Mouse (Mus musculus) limb, embryonic 14.5 days (tissue): ENCODE measurements around the gene Bricd5. TPM values are rescaled to one million over a fixed set of nuclear protein-coding genes. Genes with fewer than 3 reads are reported as not detected.

Source experiments
- ATAC-seq: fragments of 200-750 bp; cut with Nextera tagmentation; 2 replicates; pipeline ENCODE4 v1.8.0; 2017; ENCODE audit warnings: low read depth, moderate number of reproducible peaks, moderate TSS enrichment; ENCODE audit not compliant: low FRiP score
- DNase-seq: peaks from one replicate; pipeline ENCODE4 v3.0.0-alpha.2; 2015; ENCODE audit warnings: low spot score
- H3K27ac ChIP-seq: fragments of 300-500 bp; sonication (generic); replicated peaks from 2 replicates; pipeline ENCODE4 v1.5.1; 2014; ENCODE audit warnings: low read depth, mild to moderate bottlenecking, low read length, moderate library complexity, mixed read lengths
- H3K27me3 ChIP-seq: fragments of 300-500 bp; sonication (generic); 2 replicates; pipeline ENCODE4 v1.6.1; 2014; ENCODE audit warnings: low read length, mixed read lengths; ENCODE audit not compliant: control insufficient read depth, insufficient read depth
- H3K36me3 ChIP-seq: fragments of 300-500 bp; sonication (generic); 2 replicates; pipeline ENCODE4 v1.6.1; 2014; ENCODE audit warnings: mild to moderate bottlenecking, low read length, moderate library complexity, mixed read lengths; ENCODE audit not compliant: control insufficient read depth, insufficient read depth
- H3K4me1 ChIP-seq: fragments of 300-500 bp; sonication (generic); 2 replicates; pipeline ENCODE4 v1.6.1; 2014; ENCODE audit warnings: antibody characterized with exemption, low read length, mixed read lengths; ENCODE audit not compliant: control insufficient read depth, insufficient read depth
- H3K4me2 ChIP-seq: fragments of 300-500 bp; sonication (generic); replicated peaks from 2 replicates; pipeline ENCODE4 v1.6.1; 2014; ENCODE audit warnings: low read depth, mild to moderate bottlenecking, low read length, moderate library complexity; ENCODE audit not compliant: severe bottlenecking
- H3K4me3 ChIP-seq: fragments of 300-500 bp; sonication (generic); replicated peaks from 2 replicates; pipeline ENCODE4 v1.5.1; 2014; ENCODE audit warnings: low read length
- H3K9ac ChIP-seq: fragments of 300-500 bp; sonication (generic); 2 replicates; pipeline ENCODE4 v1.6.1; 2014; ENCODE audit warnings: mild to moderate bottlenecking, low read depth, low read length, moderate library complexity; ENCODE audit not compliant: severe bottlenecking
- H3K9me3 ChIP-seq: fragments of 300-500 bp; sonication (generic); 2 replicates; pipeline ENCODE4 v1.6.1; 2016; ENCODE audit warnings: low read length; ENCODE audit not compliant: control insufficient read depth
- POLR2A ChIP-seq: fragments of 200-500 bp; IDR thresholded peaks from 2 replicates; pipeline ENCODE4 v1.8.0; 2012; ENCODE audit warnings: inconsistent platforms, mild to moderate bottlenecking, moderate library complexity, borderline replicate concordance; ENCODE audit not compliant: insufficient read depth, insufficient read length; ENCODE audit errors: extremely low read depth
- WGBS: fragments of 180-500 bp; shearing (Covaris S2); extraction: QIAGEN DNeasy Blood & Tissue Kit; methylation state at CpG from one replicate; pipeline ENCODE4 v1.1.7; 2014; 5-methylcytosine and 5-hydroxymethylcytosine counted together
- polyA plus RNA-seq, 2 experiments: library from polyadenylated mRNA; depleted of rRNA in 1 of 2; stranded (reverse) in 1 of 2; unstranded in 1 of 2; fragments of >200 nt; fragmentation: Nextera tagmentation in 1 of 2; extraction: Ambion mirVana in 1 of 2; gene quantifications; 2 replicates each; pipeline versions ENCODE4 v1.2.1 to v1.2.3; 2012 to 2014

Gene Bricd5
- polyA plus RNA-seq, 2 experiments, result 0.89 TPM; not detected in 1

DNA sequence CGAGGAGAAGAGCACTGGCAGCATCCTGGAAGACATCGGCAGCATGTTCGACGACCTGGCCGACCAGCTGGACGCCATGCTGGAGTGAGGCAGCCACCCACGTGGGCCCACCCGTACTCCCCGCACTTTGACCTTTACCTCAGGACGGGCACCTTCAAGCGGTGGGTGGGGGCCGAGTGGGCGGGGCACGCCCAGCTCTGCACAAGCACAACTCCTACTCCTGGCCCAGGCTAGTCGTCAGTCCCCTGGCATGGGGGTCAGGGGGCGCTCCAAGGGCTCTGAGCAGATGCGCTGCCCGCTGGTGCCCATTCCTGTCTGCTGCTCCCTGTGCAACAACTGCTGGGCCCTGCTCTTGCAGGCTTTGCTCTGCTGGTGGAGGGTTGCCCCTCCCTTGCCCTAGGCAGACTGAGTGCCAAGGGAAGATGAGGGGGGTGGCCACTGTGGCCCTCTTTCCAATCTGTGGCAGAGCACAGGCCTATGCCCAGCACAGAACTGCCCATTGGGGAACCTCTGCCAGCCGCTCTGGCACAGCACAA lies 33.5 kb downstream of the Bricd5 start:
- H3K27ac ChIP-seq, result no peak overlapping the region
- TF ChIP-seq POLR2A, result no peak
- H3K4me2 ChIP-seq, result no peak overlapping the region
- H3K9ac ChIP-seq, result no peak overlapping the region
- no peak overlapping the region for H3K4me3 ChIP-seq
- no peaks in the 10 kb centered on the region for H3K27me3 ChIP-seq
- H3K9me3 ChIP-seq, result no peaks in the 10 kb centered on the region
- 48% methylated on average over 16 of the region's 19 CpGs for WGBS
- peaks cover 74% of the 10 kb centered on the region for H3K36me3 ChIP-seq
- no peak for DNase-seq
- H3K4me1 ChIP-seq, result no peaks in the 10 kb centered on the region
- ATAC-seq, result no peak

DNA sequence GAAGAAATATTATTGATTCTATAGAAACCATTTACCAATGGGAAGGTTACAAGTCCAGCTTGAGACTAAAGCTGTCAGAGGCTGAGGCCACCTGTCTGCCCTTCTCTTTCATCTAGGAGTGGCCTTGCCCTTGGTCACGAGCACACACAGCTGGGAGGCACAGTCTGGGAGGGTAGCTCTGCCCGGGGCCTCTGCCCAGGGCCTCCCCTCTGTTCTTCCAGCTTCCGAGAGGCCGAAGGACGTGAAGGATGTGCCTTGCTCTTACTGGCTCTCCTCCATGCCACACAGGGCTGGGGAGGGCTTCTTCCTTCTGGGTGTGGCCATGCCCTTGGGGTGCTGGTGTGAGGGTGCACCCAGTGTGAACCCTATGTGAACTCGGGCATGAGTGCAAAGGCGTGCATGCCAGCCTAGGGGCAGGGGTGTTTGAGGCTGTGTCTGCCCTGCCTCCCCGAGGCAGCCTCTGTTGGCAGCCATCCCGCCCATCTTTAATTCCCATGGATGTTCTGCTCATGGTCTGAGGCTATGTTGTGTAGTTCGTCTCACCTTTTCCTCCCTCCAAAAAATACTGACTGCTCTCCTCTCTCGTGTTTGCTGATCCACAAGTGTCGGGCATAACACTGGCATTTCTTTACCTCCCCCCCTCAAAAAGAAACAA lies 34.2 kb downstream of the Bricd5 start:
- 79% methylated on average over 12 of the region's 12 CpGs for WGBS
- no peak overlapping the region for H3K27ac ChIP-seq
- DNase-seq (no peak), ATAC-seq (no peak)
- H3K4me1 ChIP-seq, result no peaks in the 10 kb centered on the region
- H3K4me3 ChIP-seq, result no peak overlapping the region
- no peak for TF ChIP-seq POLR2A
- H3K36me3 ChIP-seq, result peaks cover 74% of the 10 kb centered on the region
- no peaks in the 10 kb centered on the region for H3K27me3 ChIP-seq
- H3K4me2 ChIP-seq, result no peak overlapping the region
- no peak overlapping the region for H3K9ac ChIP-seq
- no peaks in the 10 kb centered on the region for H3K9me3 ChIP-seq

DNA sequence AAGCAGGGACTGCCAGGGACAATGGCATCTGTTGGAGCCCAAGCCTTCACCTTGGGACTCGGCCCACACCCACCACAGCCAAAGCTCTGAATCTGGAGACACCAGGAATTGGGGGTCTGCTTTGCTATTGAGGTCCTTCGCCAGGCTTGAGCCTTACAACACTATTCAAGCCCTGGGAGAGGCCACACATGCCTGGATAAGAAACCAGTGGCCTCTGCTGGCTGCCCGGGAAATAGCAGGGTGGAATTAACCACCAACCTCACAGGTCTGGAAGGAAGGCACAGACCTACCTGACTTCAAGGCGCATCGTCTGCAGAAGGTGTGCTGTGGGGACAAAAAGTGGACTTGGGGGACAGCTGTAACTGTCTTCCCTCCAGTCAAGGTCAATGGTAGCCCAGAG lies 39.9 kb downstream of the Bricd5 start:
- 60% methylated on average over 5 of the region's 5 CpGs for WGBS
- Histone ChIP-seq H3K4me3 (no peak overlapping the region), H3K4me1 (no peaks in the 10 kb centered on the region), H3K36me3 (peaks cover 86% of the 10 kb centered on the region), H3K4me2 (no peak overlapping the region), H3K9me3 (no peaks in the 10 kb centered on the region), H3K27ac (no peak overlapping the region), H3K9ac (no peak overlapping the region), H3K27me3 (no peaks in the 10 kb centered on the region)
- ATAC-seq (peak; percentile 32; the same call in 1 of the 2 replicates), DNase-seq (peak; percentile 51)
- TF ChIP-seq POLR2A, result no peak

DNA sequence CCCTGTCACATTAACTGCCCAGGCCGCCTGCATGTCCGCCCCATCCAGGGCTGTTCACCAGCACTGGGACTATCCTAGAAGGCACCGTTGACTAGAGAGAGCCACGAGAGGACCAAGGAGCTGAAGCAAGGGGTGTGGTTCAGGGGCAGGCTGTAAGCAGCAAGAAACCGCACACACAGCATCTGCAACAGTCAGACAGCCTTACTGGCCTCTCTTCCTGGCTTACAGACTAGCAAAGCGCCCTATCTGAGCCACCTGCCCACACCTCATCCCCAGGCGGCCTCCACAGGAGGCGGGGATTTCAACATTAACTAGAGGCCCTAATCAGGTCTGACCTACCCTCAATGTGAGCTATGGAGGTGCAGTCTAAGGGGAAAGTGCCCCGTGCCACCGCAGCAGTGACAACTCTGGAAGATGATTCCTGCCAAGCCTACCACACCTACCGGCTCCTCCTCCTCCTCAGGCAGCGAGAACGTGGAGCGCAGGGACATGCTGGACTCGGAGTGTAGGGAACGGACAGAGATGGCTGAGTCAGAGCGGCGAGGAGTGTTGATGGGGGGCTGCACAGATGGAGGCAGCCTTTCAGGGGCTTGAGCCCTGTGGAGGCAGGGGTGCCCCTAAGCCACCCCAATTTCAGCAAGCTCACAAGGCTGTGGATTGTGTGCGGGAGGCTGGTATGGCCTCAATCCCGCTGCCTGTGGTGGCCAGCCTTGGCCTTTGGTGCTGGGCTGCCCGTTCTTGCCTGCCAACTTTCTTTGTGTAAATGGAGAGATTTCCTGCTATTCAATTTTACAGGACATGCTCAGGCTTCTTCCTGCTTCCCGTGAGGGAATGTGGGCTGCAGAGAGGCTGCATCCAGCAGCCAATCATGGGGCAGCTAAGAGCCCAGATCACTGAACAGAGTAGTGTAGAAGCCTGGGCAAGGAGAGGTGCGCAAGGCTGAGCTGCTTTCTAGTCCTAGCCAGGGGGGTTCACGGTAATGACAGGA lies 40.9 kb downstream of the Bricd5 start:
- Histone ChIP-seq H3K27me3 (no peaks in the 10 kb centered on the region), H3K9ac (no peak overlapping the region; the same call in 1 of the 2 replicates), H3K9me3 (no peaks in the 10 kb centered on the region), H3K4me1 (no peaks in the 10 kb centered on the region), H3K4me3 (no peak overlapping the region), H3K27ac (no peak overlapping the region), H3K36me3 (peaks cover 85% of the 10 kb centered on the region), H3K4me2 (no peak overlapping the region)
- TF ChIP-seq POLR2A, result no peak
- no peak for ATAC-seq
- no peak for DNase-seq
- 88% methylated on average over 23 of the region's 24 CpGs for WGBS

DNA sequence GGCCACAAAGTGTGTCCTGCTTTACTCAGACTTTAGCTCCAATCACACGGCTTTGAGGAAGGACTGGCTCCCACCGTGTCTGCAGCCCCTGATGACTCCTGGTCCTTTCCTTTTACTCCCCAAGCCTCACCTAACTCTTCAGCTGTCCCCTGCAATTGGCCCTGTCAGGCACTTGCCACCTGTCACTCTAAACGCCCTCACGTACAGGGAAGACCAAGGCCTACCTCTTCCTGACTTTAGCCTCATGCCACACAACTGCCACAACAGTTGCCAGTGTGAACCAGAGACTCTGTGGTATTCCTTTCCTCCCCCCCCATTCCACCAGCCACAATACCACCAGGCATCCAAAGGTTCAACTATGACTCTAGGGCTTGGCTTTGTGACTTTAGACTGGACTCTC lies 46.8 kb downstream of the Bricd5 start:
- Histone ChIP-seq H3K4me3 (no peak overlapping the region), H3K4me1 (no peaks in the 10 kb centered on the region), H3K36me3 (peaks cover 55% of the 10 kb centered on the region), H3K9me3 (no peaks in the 10 kb centered on the region), H3K27me3 (no peaks in the 10 kb centered on the region), H3K27ac (no peak overlapping the region), H3K9ac (no peak overlapping the region), H3K4me2 (no peak overlapping the region)
- TF ChIP-seq POLR2A, result no peak
- DNase-seq (no peak), ATAC-seq (no peak)
- 81% methylated on average over 4 of the region's 4 CpGs for WGBS
